Mouse (Mus musculus) stomach, postnatal 0 days (tissue): ENCODE data around the gene Epas1. TPM values are rescaled to one million over a fixed set of nuclear protein-coding genes. Genes with fewer than 3 reads are reported as not detected.

Source experiments
- ATAC-seq: fragments of 200-750 bp; cut with Nextera tagmentation; 2 replicates; pipeline ENCODE4 v1.8.0; 2017; ENCODE audit not compliant: low FRiP score, low TSS enrichment
- DNase-seq: peaks from one replicate; pipeline ENCODE4 v3.0.0-alpha.2; 2016; ENCODE audit warnings: low spot score
- H3K27ac ChIP-seq: fragments of 300-500 bp; sonication (generic); replicated peaks from 2 replicates; pipeline ENCODE4 v1.5.1; 2014; ENCODE audit warnings: mild to moderate bottlenecking, control low read depth
- H3K27me3 ChIP-seq: fragments of 300-500 bp; sonication (generic); 2 replicates; pipeline ENCODE4 v1.6.1; 2014; ENCODE audit warnings: low read length; ENCODE audit not compliant: control insufficient read depth, insufficient read depth
- H3K36me3 ChIP-seq: fragments of 300-500 bp; sonication (generic); 2 replicates; pipeline ENCODE4 v1.6.1; 2014; ENCODE audit warnings: low read length, mixed read lengths; ENCODE audit not compliant: control insufficient read depth, insufficient read depth
- H3K4me1 ChIP-seq: fragments of 300-500 bp; sonication (generic); replicated peaks from 2 replicates; pipeline ENCODE4 v1.6.1; 2014; ENCODE audit warnings: antibody characterized with exemption; ENCODE audit not compliant: control insufficient read depth, insufficient read depth
- H3K4me2 ChIP-seq: fragments of 300-500 bp; sonication (generic); replicated peaks from 2 replicates; pipeline ENCODE4 v1.6.1; 2014; ENCODE audit warnings: low read depth, mild to moderate bottlenecking, control low read depth, moderate library complexity
- H3K4me3 ChIP-seq: fragments of 300-500 bp; sonication (generic); 2 replicates; pipeline ENCODE4 v1.5.1; 2014; ENCODE audit warnings: low read depth, low read length, control low read depth
- H3K9ac ChIP-seq: fragments of 300-500 bp; sonication (generic); 2 replicates; pipeline ENCODE4 v1.6.1; 2014; ENCODE audit warnings: mild to moderate bottlenecking, low read length, control low read depth, mixed read lengths
- H3K9me3 ChIP-seq: fragments of 300-500 bp; sonication (generic); 2 replicates; pipeline ENCODE4 v1.6.1; 2016; ENCODE audit warnings: low read length; ENCODE audit not compliant: control insufficient read depth
- CTCF ChIP-seq: IDR thresholded peaks from 2 replicates; pipeline ENCODE4 v1.5.1; 2016; ENCODE audit warnings: antibody characterized with exemption, low read depth, mild to moderate bottlenecking, moderate library complexity
- EP300 ChIP-seq: optimal IDR thresholded peaks from 2 replicates; pipeline ENCODE3; 2016; ENCODE audit warnings: antibody characterized with exemption
- WGBS: fragments of 180-500 bp; shearing (Covaris S2); extraction: QIAGEN DNeasy Blood & Tissue Kit; methylation state at CpG from one replicate; pipeline ENCODE4 v1.1.7; 2014; 5-methylcytosine and 5-hydroxymethylcytosine counted together
- polyA plus RNA-seq: library from polyadenylated mRNA; unstranded; fragments of >200 nt; fragmentation: Nextera tagmentation; extraction: Ambion mirVana; gene quantifications from 2 replicates; pipeline ENCODE4 v1.2.1, GENCODE M21; 2015

Epas1 gene
- polyA plus RNA-seq, 1 experiment from 2014 or later, result 4.7 TPM

DNA sequence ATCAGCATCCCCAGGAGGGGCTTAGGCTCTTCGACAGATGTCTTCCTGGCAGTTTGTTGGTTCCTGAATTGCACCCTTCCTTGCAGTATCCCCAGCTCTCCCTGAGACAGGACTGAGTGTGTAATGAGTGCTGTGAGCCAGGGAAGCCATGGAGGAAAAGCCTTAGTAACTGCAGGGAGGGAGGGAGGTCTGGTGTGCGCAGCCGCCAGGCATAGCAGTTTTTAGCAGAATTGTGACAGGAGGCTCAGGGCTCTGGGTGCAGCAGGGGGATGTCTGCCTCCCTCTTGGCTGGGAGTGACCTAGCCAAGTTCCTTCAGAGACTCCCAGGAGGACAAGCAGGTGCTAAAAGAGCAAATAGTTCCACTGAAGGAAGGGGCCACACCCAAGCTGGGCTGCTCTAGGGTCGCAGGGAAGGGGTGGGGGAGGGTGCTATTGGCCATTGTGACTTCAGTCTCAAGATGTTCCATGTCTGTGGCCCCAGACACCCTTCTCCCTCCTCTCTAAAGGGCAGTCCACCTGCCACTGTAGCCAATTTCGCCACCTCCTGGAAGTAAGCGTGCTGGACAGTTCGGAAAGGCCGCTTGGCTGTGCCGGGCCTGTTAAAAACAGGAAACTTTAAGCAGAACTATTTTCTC lies 49.0 kb downstream of the Epas1 start:
- 51% methylated on average over 9 of the region's 9 CpGs for WGBS
- DNase-seq (peak; percentile 24), ATAC-seq (peak; percentile 40; the same call in 1 of the 2 replicates)
- no peaks in the 10 kb centered on the region for H3K27me3 ChIP-seq
- no peak overlapping the region for H3K9ac ChIP-seq
- H3K36me3 ChIP-seq, result 0 out of 2 replicates have a peak, but pooled peaks cover 2% of the 10 kb centered on the region
- H3K9me3 ChIP-seq, result no peaks in the 10 kb centered on the region
- 0 out of 2 replicates have a peak overlapping the region, but pooled peaks have one; percentile 4 for H3K27ac ChIP-seq
- TF ChIP-seq EP300 (no peak), CTCF (peak; percentile 68)
- no peaks in the 10 kb centered on the region for H3K4me1 ChIP-seq
- no peak overlapping the region for H3K4me3 ChIP-seq
- H3K4me2 ChIP-seq, result no peak overlapping the region

DNA sequence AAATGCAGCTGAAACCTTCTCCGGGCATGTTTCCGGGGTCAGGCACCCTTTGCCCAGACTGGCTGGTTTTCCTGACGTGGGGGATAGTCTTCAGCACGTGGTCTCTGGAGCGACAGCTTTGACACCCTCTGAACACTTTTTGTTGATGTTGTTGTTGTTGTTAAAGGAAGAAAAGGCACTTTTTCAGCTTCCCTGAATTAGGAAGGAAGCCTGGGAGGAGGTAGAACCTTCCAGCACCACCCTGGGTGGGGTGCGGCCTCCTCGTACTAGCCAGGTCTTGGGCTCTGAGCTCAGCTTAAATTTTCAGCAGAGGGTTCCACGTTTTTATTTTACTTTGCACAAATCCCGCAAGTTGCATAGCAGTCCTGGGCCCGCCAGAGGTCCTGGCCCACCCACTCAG lies 49.6 kb downstream of the Epas1 start:
- 81% methylated on average over 10 of the region's 10 CpGs for WGBS
- DNase-seq, result no peak

DNA sequence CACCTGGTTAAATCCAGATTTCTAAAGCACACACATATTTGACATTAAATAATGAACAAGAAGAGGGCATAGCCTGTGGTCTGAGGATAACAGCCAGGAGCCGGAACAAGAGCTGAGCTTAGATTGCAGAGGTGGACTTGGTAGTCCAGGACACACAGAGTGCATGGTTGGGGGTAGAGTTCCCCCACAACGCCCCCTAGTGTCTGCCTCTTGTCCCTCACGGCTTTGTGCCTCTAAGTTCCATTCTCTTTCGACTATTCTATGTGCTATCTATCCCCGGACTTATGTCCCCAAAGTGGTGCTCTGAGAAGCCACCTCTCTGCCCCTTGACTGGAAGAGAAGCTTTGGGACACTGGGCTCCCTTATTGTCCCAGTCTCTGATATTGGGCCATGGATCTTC lies 50.2 kb downstream of the Epas1 start:
- no peaks in the 10 kb centered on the region for H3K4me1 ChIP-seq
- H3K9me3 ChIP-seq, result no peaks in the 10 kb centered on the region
- no peak overlapping the region for H3K9ac ChIP-seq

More for the DNA sequence above, 49.6 kb downstream of the Epas1 start:
- Histone ChIP-seq H3K4me1 (no peaks in the 10 kb centered on the region), H3K27me3 (no peaks in the 10 kb centered on the region), H3K9ac (no peak overlapping the region), H3K9me3 (no peaks in the 10 kb centered on the region), H3K4me2 (no peak overlapping the region), H3K36me3 (0 out of 2 replicates have a peak, but pooled peaks cover 2% of the 10 kb centered on the region), H3K4me3 (no peak overlapping the region), H3K27ac (no peak overlapping the region)
- ATAC-seq, result no peak
- no peak for TF ChIP-seq CTCF
- TF ChIP-seq EP300, result no peak

DNA sequence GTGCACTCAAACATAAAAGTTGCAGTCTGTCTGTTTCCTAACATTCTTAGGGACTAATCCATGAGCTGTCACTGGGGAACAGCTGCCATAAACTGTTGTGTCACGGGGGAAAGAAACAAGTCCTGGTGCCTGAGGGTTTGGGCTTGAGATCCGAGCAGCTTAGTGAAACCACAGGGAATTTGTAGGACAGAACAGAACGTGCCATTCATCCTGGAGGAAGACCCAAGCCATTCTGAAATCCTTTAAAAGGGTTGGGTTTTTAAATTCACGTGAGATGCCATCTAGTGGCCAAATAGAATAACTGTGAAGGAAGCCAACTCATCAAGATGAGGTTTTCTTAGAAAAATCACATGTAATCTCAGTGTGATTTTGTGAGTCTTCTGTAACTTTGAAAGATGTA lies 58.5 kb downstream of the Epas1 start:
- TF ChIP-seq EP300 (no peak), CTCF (peak; percentile 83)
- Histone ChIP-seq H3K4me2 (no peak overlapping the region), H3K9ac (no peak overlapping the region), H3K4me3 (no peak overlapping the region), H3K27ac (no peak overlapping the region), H3K27me3 (no peaks in the 10 kb centered on the region), H3K36me3 (no peaks in the 10 kb centered on the region; the same call in 1 of the 2 replicates), H3K4me1 (no peaks in the 10 kb centered on the region), H3K9me3 (no peaks in the 10 kb centered on the region)
- WGBS, result 4% methylated on average over 4 of the region's 4 CpGs
- no peak for ATAC-seq
- no peak for DNase-seq

More for the DNA sequence above, 50.2 kb downstream of the Epas1 start:
- 81% methylated on average over 5 of the region's 5 CpGs for WGBS
- TF ChIP-seq EP300 (no peak), CTCF (peak; percentile 45)
- Histone ChIP-seq H3K4me2 (no peak overlapping the region), H3K36me3 (0 out of 2 replicates have a peak, but pooled peaks cover 2% of the 10 kb centered on the region), H3K27me3 (no peaks in the 10 kb centered on the region), H3K27ac (no peak overlapping the region), H3K4me3 (no peak overlapping the region)
- ATAC-seq (no peak), DNase-seq (no peak)

DNA sequence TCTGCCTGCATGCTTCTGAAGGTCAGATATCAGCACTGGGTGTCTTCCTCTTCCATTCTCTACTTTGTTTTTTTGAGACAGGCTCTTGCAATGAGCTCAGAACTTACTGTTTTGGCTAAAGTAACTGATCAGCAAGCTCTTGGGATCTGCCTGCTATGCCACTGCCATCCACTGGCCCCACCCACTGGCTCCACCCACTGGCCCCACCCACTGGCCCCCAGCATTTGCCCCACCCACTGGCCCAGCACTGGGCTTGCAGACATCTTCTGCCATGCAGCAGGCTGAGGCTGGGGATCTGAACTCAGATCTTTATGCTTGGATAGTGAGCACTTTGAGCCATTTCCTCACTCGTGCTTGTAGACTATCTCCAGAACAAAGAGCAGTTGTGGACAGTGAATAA lies 60.8 kb downstream of the Epas1 start:
- DNase-seq (peak; percentile 62), ATAC-seq (no peak)
- Histone ChIP-seq H3K36me3 (no peaks in the 10 kb centered on the region; the same call in 1 of the 2 replicates), H3K9me3 (no peaks in the 10 kb centered on the region), H3K4me2 (no peak overlapping the region), H3K9ac (no peak overlapping the region), H3K4me3 (no peak overlapping the region), H3K27me3 (no peaks in the 10 kb centered on the region), H3K27ac (no peak overlapping the region), H3K4me1 (no peaks in the 10 kb centered on the region)
- TF ChIP-seq CTCF (no peak), EP300 (no peak)
- WGBS, result 26% methylated on average over 1 of the region's 1 CpGs

DNA sequence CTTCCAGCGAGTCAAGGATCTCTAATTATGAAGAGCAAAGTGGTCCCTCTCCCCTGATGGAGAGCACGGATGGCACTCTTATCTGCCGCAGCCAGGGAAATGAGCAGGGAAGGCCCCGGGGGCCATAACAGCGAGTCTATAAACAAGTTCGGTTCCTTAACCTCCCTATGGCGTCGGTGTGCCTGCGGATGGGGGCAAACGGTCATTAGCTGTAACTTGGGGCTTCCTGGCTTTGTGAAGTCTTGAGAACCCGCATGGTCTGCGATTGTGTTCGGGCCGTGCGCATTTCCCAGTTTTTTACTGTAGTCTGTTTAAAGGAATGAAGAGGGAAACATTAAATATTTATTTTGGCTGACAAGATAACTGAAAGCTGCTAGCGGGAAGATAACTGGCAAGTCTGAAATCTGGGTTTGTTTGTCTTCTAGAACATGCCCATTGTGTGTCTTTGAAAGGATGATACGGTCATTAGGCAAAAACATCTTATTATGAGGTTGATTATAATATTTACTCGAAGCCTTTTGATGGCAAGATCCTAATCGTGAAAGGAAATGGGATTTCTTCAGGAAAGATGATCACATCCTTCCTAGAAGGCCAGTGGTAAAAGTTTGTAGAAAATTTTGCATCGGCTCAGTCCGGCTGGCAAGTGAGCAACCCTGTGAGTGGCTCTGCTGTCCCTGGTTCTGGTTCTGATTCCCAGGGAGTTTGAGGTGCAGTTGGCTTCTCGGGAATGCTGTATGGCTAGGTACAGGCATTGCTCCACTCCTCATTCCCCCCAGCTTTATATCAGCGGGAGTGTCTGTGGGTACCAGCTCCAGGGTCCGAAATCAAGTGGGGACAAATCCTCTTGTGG lies 61.7 kb downstream of the Epas1 start:
- Histone ChIP-seq H3K27ac (no peak overlapping the region), H3K4me1 (no peaks in the 10 kb centered on the region), H3K9me3 (no peaks in the 10 kb centered on the region), H3K4me2 (no peak overlapping the region), H3K4me3 (no peak overlapping the region), H3K9ac (no peak overlapping the region), H3K27me3 (no peaks in the 10 kb centered on the region), H3K36me3 (no peaks in the 10 kb centered on the region; the same call in 1 of the 2 replicates)
- WGBS, result 52% methylated on average over 24 of the region's 24 CpGs
- DNase-seq, result no peak
- ATAC-seq, result no peak
- TF ChIP-seq EP300 (no peak), CTCF (no peak)
